Mouse (Mus musculus) kidney, adult 2 months (tissue): ENCODE measurements at regions not wholly inside any gene's neighbourhood (a gene's known extent, or its start where the extent isn't known, plus 50 kb on each side); places are given as distances from the start of the nearest gene placed in this dataset.

ENCODE experiments used
- CTCF ChIP-seq: fragments of 200-500 bp; conservative IDR thresholded peaks from 2 replicates; pipeline ENCODE4 v1.5.1; 2011; ENCODE audit warnings: low read depth, mild to moderate bottlenecking, control low read depth, low read length, moderate library complexity, mixed read lengths; ENCODE audit not compliant: insufficient read depth, insufficient read length
- POLR2A ChIP-seq: fragments of 200-500 bp; IDR thresholded peaks from one replicate; pipeline ENCODE4 v1.6.1; 2011; ENCODE audit warnings: low read depth, low read length, control low read depth

GRCm38 (mm10) chr10:66490871-66491270 lies 605.1 kb upstream of the Jmjd1c start:
- TF ChIP-seq CTCF: no peak
- no peak for TF ChIP-seq POLR2A
